Mouse (Mus musculus): ENCODE results near the gene Alkbh4. TPM values are rescaled to one million over a fixed set of nuclear protein-coding genes. Genes with fewer than 3 reads are reported as not detected.
"Not testable (repeated sequence)": the region's sequence is repeated elsewhere in the genome, so short reads cannot be mapped to it uniquely, and the experiment has no call there.

Alkbh4 gene
- 8.4 to 14.0 TPM (median 11.1 TPM) in 3 replicates for total RNA-seq (2017)

DNA sequence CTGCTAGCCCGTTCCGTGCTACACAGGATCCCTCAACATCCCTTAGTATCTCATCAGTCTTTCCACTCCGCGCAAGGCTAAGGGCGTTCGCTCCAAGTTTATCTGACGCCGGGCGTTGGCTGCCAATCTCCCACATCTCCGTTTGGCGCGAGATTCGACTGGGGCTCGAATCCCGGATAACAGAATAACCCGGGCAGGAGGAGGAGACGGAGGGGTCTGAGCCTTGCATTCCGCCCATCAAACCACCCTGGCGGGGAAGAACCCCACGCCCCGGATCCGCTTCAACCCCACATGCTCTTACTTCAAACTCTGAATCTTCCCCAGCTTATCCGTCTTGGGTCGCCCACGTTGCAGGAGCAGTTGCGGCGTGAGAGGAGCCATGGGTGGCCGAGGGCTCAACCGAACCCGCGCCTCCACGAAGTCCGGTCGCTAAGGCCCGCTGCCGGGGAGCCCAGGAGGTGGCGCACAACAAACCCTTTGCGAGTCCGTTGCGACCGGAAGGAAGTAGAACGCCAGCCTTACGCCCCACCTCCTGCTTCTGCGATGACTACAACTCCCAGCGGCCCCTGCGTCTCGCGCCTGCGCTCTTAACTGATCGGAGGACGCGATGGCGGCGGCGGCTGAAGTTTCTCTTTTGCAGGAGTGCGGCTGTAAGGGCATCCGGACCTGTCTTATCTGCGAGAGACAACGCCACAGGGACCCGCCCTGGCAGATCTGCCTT lies at the start of gene Alkbh4, which contains the start of gene Lrwd1:
Alkbh4 (plus strand) TSS at position 576 of the 721 bp plus-strand sequence.
Lrwd1 (minus strand) TSS at position 504 of the 721 bp plus-strand sequence.
- peak; percentile 88 for ATAC-seq (replicated peaks; ENCODE audit: insufficient number of reproducible peaks, low FRiP score, low TSS enrichment, poor library complexity, severe bottlenecking)

DNA sequence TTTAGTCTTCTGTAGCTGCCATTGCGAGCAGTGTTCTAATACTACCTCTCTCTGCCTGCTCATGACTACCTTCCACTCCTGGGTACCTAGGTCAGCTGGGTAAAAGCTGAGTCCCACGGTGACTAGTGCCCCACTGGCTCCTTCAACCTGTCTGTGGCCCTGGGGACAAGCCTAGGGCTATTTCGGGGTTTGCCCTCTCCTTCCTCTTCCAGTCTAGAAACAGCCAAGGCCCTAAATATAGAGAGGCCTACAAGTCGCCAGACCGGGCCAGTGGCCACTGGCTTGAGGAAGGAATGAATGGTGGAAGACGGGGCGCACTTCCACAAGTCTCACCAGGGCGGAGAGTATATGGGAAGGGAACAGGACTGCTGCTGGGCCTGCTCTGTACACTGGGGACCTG lies 49.7 kb upstream of the Alkbh4 start:
- no peak for ATAC-seq (replicated peaks; ENCODE audit: insufficient number of reproducible peaks, low FRiP score, low TSS enrichment, poor library complexity, severe bottlenecking)

DNA sequence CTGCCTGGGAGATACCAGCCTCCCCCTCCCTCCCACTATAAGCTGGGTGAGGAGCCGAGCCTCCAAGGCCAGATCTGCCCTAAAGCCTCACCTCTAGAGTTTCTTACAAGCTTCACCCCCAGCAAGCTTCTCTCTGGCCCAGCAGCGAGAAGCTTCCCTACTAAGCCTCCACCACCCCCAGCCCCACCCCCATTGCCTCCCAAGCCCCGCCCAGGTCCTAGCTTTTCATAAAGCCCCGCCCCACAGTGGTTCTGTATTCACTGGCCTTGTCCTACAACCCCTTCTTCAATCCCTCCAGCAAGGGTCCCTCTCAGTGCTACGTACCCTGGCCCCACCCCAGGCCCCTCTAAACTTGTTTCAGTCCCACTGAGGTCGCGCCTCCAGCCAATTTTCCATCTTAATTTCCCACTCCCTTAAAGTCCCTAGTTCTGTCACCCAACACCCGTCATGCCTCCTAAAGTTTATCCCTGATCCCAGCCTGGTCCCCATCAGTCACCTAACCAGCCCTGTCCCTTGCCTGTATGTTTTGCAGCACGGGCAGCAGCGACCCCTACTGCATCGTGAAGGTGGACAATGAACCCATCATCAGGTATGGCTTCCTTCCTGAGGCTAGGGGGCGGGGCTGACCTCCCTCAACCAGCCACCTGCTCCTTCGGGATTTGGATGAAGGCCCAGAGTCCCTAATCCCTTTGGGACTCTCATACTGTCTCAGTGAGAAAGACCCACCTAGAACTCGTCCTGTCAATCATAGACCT lies 46.9 kb upstream of the Alkbh4 start:
- no peak for ATAC-seq (replicated peaks; ENCODE audit: insufficient number of reproducible peaks, low FRiP score, low TSS enrichment, poor library complexity, severe bottlenecking)

DNA sequence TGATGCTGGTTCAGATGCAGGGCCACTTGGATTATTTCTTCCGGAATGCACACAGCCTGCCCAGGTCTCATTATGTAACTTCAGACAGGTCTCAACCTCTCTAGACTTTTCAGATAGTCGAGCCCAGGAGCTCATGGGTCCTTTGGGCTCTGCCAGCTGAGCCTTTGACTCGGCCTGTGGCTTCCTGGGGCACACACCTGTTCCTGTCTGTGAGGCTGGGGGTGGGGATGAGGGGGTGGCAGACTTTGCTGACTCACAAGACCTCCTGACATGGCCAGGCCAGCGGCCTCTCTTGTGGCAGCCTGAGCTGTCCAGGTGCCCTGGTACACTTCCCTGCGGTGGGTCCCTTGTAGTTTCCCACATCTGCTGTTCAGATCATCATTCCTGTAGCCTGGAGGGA lies 44.0 kb upstream of the Alkbh4 start:
- ATAC-seq (replicated peaks; ENCODE audit: insufficient number of reproducible peaks, low FRiP score, low TSS enrichment, poor library complexity, severe bottlenecking): no peak

- ATAC-seq (replicated peaks; ENCODE audit: insufficient number of reproducible peaks, low FRiP score, low TSS enrichment, poor library complexity, severe bottlenecking): no peak
These were observed 41.5 kb upstream of the Alkbh4 start for GRCm38 (mm10) chr5:136094249-136095010.

GRCm38 (mm10) chr5:136095089-136095488 lies 40.9 kb upstream of the Alkbh4 start:
- ATAC-seq (replicated peaks; ENCODE audit: insufficient number of reproducible peaks, low FRiP score, low TSS enrichment, poor library complexity, severe bottlenecking): no peak

DNA sequence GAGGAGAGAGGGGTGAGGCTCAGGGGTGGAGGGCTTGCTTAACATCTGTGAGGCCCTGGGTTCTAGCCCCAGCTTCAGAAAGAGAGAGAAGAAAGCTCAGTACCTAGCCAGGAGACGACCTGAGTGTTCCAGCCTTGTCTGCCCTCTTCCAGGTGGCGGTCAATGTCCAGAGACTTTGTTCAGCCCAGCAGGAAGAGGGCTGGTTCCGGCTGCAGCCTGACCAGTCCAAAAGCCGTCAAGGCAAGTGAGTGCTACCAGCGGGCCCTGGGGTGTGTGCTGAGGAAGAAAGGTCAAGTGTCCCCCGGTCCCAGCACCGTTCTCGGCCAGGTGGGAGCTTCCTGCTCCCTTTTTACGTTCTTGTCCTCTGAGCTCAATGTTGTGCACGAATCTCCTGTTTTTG lies 37.4 kb upstream of the Alkbh4 start:
- ATAC-seq (replicated peaks; ENCODE audit: insufficient number of reproducible peaks, low FRiP score, low TSS enrichment, poor library complexity, severe bottlenecking): no peak

DNA sequence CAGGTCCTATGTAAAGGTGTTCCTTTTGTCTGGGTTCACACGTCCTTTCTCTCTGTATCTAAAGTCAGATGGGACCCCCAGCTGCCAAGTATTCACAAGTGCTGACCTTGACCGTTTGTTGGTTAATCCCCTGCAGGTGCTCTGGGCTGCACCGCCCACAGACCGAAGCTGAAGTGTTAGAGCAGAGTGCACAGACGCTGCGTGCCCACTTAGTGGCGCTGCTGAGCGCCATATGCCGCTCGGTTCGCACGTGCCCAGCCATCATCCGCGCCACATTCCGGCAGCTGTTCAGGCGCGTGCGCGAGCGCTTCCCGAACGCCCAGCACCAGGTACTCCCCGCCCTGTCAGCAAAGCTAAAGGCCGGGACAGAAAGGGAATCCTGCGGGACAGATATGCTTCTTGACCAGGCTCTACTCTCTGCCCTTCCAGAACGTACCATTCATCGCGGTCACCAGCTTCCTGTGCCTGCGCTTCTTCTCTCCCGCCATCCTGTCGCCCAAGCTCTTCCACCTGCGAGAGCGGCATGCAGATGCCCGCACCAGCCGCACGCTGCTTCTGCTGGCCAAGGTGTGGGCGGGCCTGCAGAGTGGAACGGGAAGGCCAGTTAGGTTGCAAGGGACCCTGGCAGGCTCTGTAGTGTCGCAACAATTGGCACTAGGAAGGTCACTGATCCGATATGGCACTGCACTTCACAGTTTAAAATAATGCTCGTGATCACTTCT lies 33.7 kb upstream of the Alkbh4 start:
- ATAC-seq (replicated peaks; ENCODE audit: insufficient number of reproducible peaks, low FRiP score, low TSS enrichment, poor library complexity, severe bottlenecking): peak; percentile 75

GRCm38 (mm10) chr5:136104511-136104910 lies 31.4 kb upstream of the Alkbh4 start:
- no peak for ATAC-seq (replicated peaks; ENCODE audit: insufficient number of reproducible peaks, low FRiP score, low TSS enrichment, poor library complexity, severe bottlenecking)

GRCm38 (mm10) chr5:136108486-136108885 lies 27.5 kb upstream of the Alkbh4 start:
- no peak for ATAC-seq (replicated peaks; ENCODE audit: insufficient number of reproducible peaks, low FRiP score, low TSS enrichment, poor library complexity, severe bottlenecking)

DNA sequence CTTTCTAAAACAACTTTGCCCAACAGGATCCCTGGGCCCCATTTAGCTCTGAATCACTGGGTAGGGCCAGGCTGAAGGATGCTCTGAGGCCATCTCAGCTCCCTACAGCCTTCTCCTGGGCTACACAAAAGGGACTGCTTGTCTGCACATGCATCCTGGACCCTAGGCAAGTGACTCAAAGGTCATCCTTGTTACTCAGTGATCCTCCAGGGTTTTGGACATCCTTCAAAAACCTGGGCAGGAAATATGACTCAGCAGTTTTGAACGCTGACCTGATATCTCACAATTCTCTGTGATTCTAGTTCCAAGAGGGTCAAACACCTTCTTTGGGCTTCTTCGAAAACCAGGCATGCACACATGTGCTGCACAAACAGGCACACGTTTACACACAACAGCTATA lies 26.9 kb upstream of the Alkbh4 start:
- no peak for ATAC-seq (replicated peaks; ENCODE audit: insufficient number of reproducible peaks, low FRiP score, low TSS enrichment, poor library complexity, severe bottlenecking)

DNA sequence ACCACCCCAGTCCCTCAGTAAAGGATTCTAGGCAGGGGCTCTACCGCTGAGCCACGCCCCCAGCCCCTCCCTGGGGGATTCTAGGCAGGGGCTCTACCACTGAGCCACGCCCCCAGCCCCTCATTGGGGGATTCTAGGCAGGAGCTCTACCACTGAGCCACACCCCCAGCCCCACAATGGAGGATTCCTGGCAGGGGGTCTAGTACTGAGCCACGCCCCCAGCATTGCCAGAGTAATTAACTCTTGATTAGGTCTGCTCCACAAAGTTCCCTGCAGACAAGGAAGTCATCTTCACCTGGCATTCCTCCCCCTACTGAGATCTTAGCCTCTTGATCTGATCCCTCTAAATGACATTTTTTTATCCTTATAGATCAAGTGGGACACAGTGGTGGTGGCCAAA lies 22.4 kb upstream of the Alkbh4 start:
- ATAC-seq (replicated peaks; ENCODE audit: insufficient number of reproducible peaks, low FRiP score, low TSS enrichment, poor library complexity, severe bottlenecking): not testable (repeated sequence)

- peak; percentile 97 for ATAC-seq (replicated peaks; ENCODE audit: insufficient number of reproducible peaks, low FRiP score, low TSS enrichment, poor library complexity, severe bottlenecking)
These were observed 19.8 kb upstream of the Alkbh4 start, which contains the start of gene Polr2j for GRCm38 (mm10) chr5:136115891-136116783. Polr2j (plus strand) TSS chr5:136116631.

DNA sequence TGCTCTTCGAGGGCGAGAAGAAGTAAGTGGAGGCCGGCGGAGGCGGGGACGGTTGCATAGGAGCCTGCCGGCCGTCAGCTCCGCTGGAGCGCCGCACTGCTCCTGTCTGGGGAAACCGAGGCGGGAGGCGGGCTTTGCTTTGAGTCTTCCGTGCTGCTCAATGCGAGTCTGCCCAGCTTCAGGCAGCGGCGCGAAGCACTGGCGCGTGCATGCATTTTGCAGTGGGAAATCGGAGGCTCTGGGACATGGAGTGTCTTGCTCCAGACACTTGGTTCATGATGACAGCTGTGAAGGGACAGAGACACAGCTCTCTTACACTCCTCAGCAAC lies 19.2 kb upstream of the Alkbh4 start:
- ATAC-seq (replicated peaks; ENCODE audit: insufficient number of reproducible peaks, low FRiP score, low TSS enrichment, poor library complexity, severe bottlenecking): no peak

DNA sequence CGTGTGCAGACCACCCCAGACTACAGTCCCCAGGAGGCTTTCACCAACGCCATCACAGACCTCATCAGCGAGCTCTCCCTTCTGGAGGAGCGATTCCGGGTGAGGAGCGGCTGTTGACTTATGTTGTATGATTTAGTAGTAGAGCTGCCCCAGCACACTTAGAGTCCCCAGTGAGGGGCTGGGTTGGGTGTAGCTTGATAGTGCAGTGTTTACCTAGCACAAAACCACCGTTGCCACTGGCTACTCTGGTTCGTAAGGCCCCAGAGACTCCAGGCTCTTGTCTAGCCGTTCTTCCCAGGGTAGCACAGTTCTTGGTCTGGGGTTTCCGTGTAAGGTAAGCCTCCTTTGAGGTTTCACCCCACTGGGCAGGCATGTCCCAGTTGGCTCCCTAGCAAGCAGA lies 13.8 kb upstream of the Alkbh4 start:
- no peak for ATAC-seq (replicated peaks; ENCODE audit: insufficient number of reproducible peaks, low FRiP score, low TSS enrichment, poor library complexity, severe bottlenecking)

GRCm38 (mm10) chr5:136136292-136136990 lies 495 bp downstream of the Alkbh4 start:
- no peak for ATAC-seq (replicated peaks; ENCODE audit: insufficient number of reproducible peaks, low FRiP score, low TSS enrichment, poor library complexity, severe bottlenecking)

- no peak for ATAC-seq (replicated peaks; ENCODE audit: insufficient number of reproducible peaks, low FRiP score, low TSS enrichment, poor library complexity, severe bottlenecking)
These were observed 1.8 kb downstream of the Alkbh4 start for GRCm38 (mm10) chr5:136137658-136138274.
